Mouse (Mus musculus) stomach, postnatal 0 days (tissue): ENCODE measurements around the gene 1700017N19Rik.

Experiments used
- CTCF ChIP-seq: IDR thresholded peaks from 2 replicates; pipeline ENCODE4 v1.5.1; 2016; ENCODE audit warnings: antibody characterized with exemption, low read depth, mild to moderate bottlenecking, moderate library complexity
- EP300 ChIP-seq: optimal IDR thresholded peaks from 2 replicates; pipeline ENCODE3; 2016; ENCODE audit warnings: antibody characterized with exemption

DNA sequence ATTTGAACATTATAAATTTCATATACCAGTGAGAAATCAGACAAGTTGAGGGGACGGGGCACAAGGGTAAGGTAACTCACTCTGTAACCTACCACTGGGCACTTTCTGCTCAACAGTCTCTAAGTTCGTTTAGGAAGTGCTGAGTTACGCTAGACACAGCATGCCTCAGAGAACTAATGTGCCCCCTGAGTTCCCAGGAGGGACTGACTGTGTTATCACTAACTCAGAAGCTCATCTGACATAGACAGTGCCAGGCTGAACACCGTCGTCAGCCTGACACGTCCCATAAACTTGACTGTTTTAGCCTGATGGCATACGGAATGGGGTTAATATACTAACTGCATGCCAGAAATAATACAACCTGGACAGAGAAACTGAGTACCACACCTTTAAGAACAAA is 15.0 kb upstream of the 1700017N19Rik start:
- TF ChIP-seq CTCF (no peak), EP300 (no peak)
